Mouse (Mus musculus) embryonic fibroblast, embryonic 13.5 days (primary cell): ENCODE data around the gene Nsl1.

Experiments used
- CTCF ChIP-seq: IDR thresholded peaks from 2 replicates; pipeline ENCODE4 v1.5.1; 2011; ENCODE audit warnings: mild to moderate bottlenecking, control low read depth, low read length, moderate library complexity, borderline replicate concordance; ENCODE audit not compliant: insufficient read depth
- POLR2A ChIP-seq: IDR thresholded peaks from 2 replicates; pipeline ENCODE4 v1.6.1; 2011; ENCODE audit warnings: low read depth, mild to moderate bottlenecking, control low read depth, low read length, moderate library complexity

- TF ChIP-seq CTCF (no peak), POLR2A (no peak)
These were observed 39.7 kb upstream of the Nsl1 start for GRCm38 (mm10) chr1:191023140-191023539.
